Mouse (Mus musculus) left cerebral cortex, postnatal 14 days (tissue): ENCODE results near the gene Ttc7b. TPM values are rescaled to one million over a fixed set of nuclear protein-coding genes. Genes with fewer than 3 reads are reported as not detected.

Experiments
- DNase-seq, 2 experiments: peaks; one replicate each; pipeline ENCODE4 v3.0.0; 2021 to 2022; ENCODE audit warnings: low spot score in 2 of 2, mixed read lengths in 1 of 2
- intact Hi-C: fragments of 180-260 bp; cut with DNase I; formaldehyde crosslinking; loops from one replicate; pipeline ENCODE4 v1.15.1; 2025
- total RNA-seq, 2 experiments: library from RNA; stranded (reverse); gene quantifications; 2 replicates each; pipeline ENCODE4 v1.2.3; 2021

Gene Ttc7b
- total RNA-seq, 2 experiments from 2014 or later: 178 to 200 TPM

GRCm38 (mm10) chr12:100431830-100432229 is 88.8 kb downstream of the Ttc7b start:
- DNase-seq: no peak
- intact Hi-C loops: no loop called here

GRCm38 (mm10) chr12:100429414-100430114 is 91.1 kb downstream of the Ttc7b start:
- DNase-seq: no peak
- intact Hi-C loops: no loop called here

DNA sequence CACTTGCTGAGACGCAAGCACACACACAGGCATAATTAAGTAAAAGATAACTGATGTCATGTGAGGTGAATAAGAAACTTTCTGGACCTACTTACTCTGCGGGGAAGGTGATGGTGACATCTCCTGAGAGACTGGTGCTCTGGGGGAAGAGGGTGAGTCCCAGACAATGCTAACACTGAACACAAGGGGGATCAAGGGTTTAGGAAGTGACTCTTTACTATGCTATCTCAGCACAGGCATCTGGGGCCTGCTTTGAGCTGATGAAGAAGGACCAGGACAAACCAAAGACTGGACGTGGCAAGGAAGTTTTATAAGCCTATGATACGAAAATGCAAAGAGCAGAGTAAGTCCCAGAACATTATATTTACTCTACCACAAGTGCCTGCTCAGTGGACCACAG is 92.4 kb downstream of the Ttc7b start:
- intact Hi-C loops: no loop called here
- DNase-seq: no peak

GRCm38 (mm10) chr12:100426212-100426611 is 94.4 kb downstream of the Ttc7b start:
- DNase-seq: no peak
- intact Hi-C loops: no loop called here

- intact Hi-C loops: no loop called here
- DNase-seq: no peak
Measured at GRCm38 (mm10) chr12:100425028-100425427, 95.6 kb downstream of the Ttc7b start.

GRCm38 (mm10) chr12:100422286-100422820 is 98.3 kb downstream of the Ttc7b start:
- intact Hi-C loops: loop anchor here (5.0 kb wide), 1 partner anchor 220 kb away; no protein-coding TSS in a partner anchor
- no peak for DNase-seq

- peak; percentile 77 for DNase-seq
- intact Hi-C loops: loop anchor here (5.0 kb wide), 1 partner anchor 219 kb away; no protein-coding TSS in a partner anchor
Measured at GRCm38 (mm10) chr12:100421538-100421937, 99.1 kb downstream of the Ttc7b start.

GRCm38 (mm10) chr12:100420903-100421302 is 99.7 kb downstream of the Ttc7b start:
- no peak for DNase-seq
- intact Hi-C loops: loop anchor here (5.0 kb wide), 1 partner anchor 219 kb away; no protein-coding TSS in a partner anchor

- DNase-seq: no peak
- intact Hi-C loops: loop anchor here (5.0 kb wide), 1 partner anchor 218 kb away; no protein-coding TSS in a partner anchor
Measured at GRCm38 (mm10) chr12:100419946-100420874, 100.4 kb downstream of the Ttc7b start.

DNA sequence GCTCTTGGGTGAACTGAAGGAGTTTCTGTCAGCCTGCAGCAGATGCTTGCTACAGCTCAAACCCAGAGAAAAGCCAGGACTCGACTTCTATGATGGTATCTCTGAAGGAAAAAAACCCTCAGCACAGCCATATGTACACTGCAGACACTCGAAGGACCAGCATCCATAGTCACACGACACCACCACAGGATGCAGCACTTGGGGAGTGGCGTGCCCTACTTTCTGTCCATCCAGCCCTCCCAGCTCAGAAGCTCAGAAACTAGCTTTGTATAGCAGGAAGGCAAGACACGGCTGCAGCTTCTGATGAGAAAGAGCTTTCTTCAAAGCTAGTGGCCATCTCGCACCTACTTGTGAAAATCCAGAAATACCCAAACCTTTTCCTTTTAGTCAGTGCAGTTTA is 104.8 kb downstream of the Ttc7b start:
- no peak for DNase-seq
- intact Hi-C loops: no loop called here

- intact Hi-C loops: no loop called here
- no peak for DNase-seq
Measured at GRCm38 (mm10) chr12:100414717-100415398, 105.8 kb downstream of the Ttc7b start.

DNA sequence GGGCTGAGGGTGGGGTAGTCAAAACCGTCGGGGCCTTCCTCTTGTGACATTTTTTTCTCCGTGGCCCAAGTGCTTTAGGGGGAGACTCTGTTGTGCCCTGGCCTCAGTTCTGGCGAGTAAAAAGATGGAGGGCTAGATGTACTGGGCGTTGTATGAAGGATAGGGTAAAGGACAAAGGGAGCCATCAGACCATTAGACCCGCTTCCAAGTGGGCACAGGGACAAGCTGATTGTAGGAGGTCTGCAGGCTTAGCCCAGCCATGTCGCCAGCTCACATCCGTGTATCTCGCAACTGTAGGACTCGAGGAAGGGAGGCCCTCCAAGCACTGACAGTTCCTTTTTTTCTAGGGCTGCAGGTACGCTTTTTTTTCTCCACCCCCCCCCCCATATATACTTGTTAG is 111.9 kb downstream of the Ttc7b start:
- intact Hi-C loops: no loop called here
- no peak for DNase-seq

- no peak for DNase-seq
- intact Hi-C loops: no loop called here
Measured at GRCm38 (mm10) chr12:100408143-100408542, 112.5 kb downstream of the Ttc7b start.

- intact Hi-C loops: no loop called here
- no peak for DNase-seq
Measured at GRCm38 (mm10) chr12:100407371-100407770, 113.3 kb downstream of the Ttc7b start.

DNA sequence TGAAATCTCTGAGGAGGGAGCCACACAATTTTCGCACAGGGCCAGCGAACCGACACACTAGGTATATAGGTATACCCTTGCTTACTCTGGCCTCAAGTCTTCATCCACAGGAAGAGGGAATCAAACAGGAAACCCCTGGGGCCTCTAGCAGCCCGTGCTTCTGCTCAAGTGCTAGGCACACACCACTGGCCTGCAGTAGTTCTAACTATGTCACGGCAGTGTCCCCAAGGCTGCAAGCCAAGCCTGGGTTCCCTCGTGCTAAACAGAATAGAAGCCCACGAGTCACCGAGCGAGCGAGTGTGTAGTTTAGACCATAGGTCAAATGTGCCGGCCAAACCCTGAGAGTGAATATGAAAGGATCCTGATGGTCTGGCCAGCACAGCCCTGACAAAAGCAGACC is 114.5 kb downstream of the Ttc7b start:
- DNase-seq: no peak
- intact Hi-C loops: no loop called here

DNA sequence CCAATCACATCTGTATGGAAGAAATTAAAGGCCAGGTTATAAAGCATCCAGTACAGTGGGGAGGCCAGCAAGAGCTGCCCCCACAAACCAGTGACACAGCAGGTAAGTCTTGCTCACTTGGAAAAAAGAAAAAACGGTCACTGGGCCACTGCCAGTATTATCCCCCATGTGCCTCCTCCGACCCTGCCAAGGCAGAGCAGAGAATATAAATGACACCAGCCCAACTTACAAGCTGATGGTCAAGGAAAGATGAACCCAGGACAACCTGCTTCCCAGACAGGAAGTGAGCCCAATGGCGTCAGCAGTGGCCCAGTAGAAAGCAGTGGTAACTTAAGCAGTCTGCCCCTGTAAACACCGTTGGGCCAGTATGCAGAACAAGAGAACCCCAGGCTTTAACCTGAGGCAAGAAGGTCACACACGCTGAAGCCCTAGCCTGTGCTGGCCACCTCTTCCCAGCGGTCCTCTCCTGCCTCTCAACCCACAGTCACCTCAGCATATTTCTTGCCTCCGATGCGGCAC is 115.1 kb downstream of the Ttc7b start:
- DNase-seq: no peak
- intact Hi-C loops: no loop called here

DNA sequence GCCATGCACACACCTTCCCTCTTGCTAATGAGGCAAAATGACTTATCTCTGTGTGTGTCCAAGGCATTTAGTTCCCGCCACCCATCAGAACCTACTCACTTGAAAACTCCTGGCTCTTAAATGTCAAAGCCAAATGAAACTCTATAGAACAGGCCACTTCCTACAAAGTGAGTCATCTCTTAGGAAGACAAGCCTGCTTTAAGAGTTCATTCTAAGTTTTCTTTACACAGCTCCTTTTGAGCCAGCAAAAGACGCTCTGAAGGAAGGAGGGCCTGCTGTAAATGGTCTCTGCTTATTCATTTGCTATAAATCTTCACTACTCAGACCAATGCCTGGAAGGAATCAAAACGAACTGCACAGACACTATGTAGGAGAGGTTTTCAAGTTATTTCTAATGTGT is 116.2 kb downstream of the Ttc7b start:
- intact Hi-C loops: no loop called here
- no peak for DNase-seq

- intact Hi-C loops: no loop called here
- no peak for DNase-seq
Measured at GRCm38 (mm10) chr12:100403005-100403324, 117.7 kb downstream of the Ttc7b start.

GRCm38 (mm10) chr12:100402296-100403004 is 118.2 kb downstream of the Ttc7b start:
- DNase-seq: no peak
- intact Hi-C loops: no loop called here
